Mouse (Mus musculus): ENCODE results near the gene Gm47841. TPM values are rescaled to one million over a fixed set of nuclear protein-coding genes. Genes with fewer than 3 reads are reported as not detected.

Gm47841 gene
- total RNA-seq, 2 experiments from 2014 or later: not detected

GRCm38 (mm10) chr15:101046039-101046526 lies 1.1 kb downstream of the Gm47841 start:
- DNase-seq (ENCODE audit: low spot score in 2 of 2): no peak

GRCm38 (mm10) chr15:101044531-101044930 lies 2.7 kb downstream of the Gm47841 start:
- DNase-seq (ENCODE audit: low spot score in 2 of 2): no peak

GRCm38 (mm10) chr15:101042613-101043012 lies 4.6 kb downstream of the Gm47841 start:
- peak; percentile 60 to 69 for DNase-seq (ENCODE audit: low spot score in 2 of 2)

- no peak for DNase-seq (ENCODE audit: low spot score in 2 of 2)
These were observed 5.2 kb downstream of the Gm47841 start for GRCm38 (mm10) chr15:101041966-101042365.

GRCm38 (mm10) chr15:101039651-101040050 lies 7.5 kb downstream of the Gm47841 start:
- no peak for DNase-seq (ENCODE audit: low spot score in 2 of 2)

GRCm38 (mm10) chr15:101028960-101029359 lies 18.2 kb downstream of the Gm47841 start:
- DNase-seq (ENCODE audit: low spot score in 2 of 2): no peak

GRCm38 (mm10) chr15:101011352-101011751 lies 35.8 kb downstream of the Gm47841 start:
- no peak for DNase-seq (ENCODE audit: low spot score in 2 of 2)

- no peak for DNase-seq (ENCODE audit: low spot score in 2 of 2)
These were observed 38.7 kb downstream of the Gm47841 start for GRCm38 (mm10) chr15:101008386-101009010.

GRCm38 (mm10) chr15:101007236-101007635 lies 40.0 kb downstream of the Gm47841 start:
- no peak for DNase-seq (ENCODE audit: low spot score in 2 of 2)

- peak; percentile 48 to 49 for DNase-seq (ENCODE audit: low spot score in 2 of 2)
These were observed 40.8 kb downstream of the Gm47841 start for GRCm38 (mm10) chr15:101006251-101007040.

- DNase-seq (ENCODE audit: low spot score in 2 of 2): no peak
These were observed 41.5 kb downstream of the Gm47841 start for GRCm38 (mm10) chr15:101005717-101006116.

- no peak for DNase-seq (ENCODE audit: low spot score in 2 of 2)
These were observed 42.7 kb downstream of the Gm47841 start for GRCm38 (mm10) chr15:101004538-101004937.

GRCm38 (mm10) chr15:101002466-101002865 lies 44.7 kb downstream of the Gm47841 start:
- no peak for DNase-seq (ENCODE audit: low spot score in 2 of 2)

- DNase-seq (ENCODE audit: low spot score in 2 of 2): no peak
These were observed 45.5 kb downstream of the Gm47841 start for GRCm38 (mm10) chr15:101001685-101002084.

- DNase-seq (ENCODE audit: low spot score in 2 of 2): no peak
These were observed 50.1 kb downstream of the Gm47841 start for GRCm38 (mm10) chr15:100997090-100997489.

Other genes with a start within 250 kb of the Gm47841 start
- gene Scn8a, start 177.5 kb downstream of the Gm47841 start, total RNA-seq (2021): 1 to 10 TPM; 2.8 to 3.6 TPM
- gene Fignl2, start 31.2 kb upstream of the Gm47841 start, total RNA-seq (2021): 1 to 10 TPM; 4.7 to 7.1 TPM
- gene Ankrd33, start 68.4 kb upstream of the Gm47841 start, total RNA-seq (2021): under 1 TPM; 0.42 to 0.70 TPM
- gene Acvrl1, start 81.1 kb upstream of the Gm47841 start, total RNA-seq (2021): 10 to 100 TPM; 19.1 to 26.1 TPM
- gene Acvr1b, start 126.7 kb upstream of the Gm47841 start, total RNA-seq (2021): 1 to 10 TPM; 5.8 to 5.9 TPM
- gene Grasp, start 176.8 kb upstream of the Gm47841 start, total RNA-seq (2021): 10 to 100 TPM; 16.3 to 19.8 TPM
- gene Nr4a1, start 206.9 kb upstream of the Gm47841 start, total RNA-seq (2021): 100 to 1,000 TPM; 275 to 349 TPM
- gene Atg101, start 236.9 kb upstream of the Gm47841 start, total RNA-seq (2021): 10 to 100 TPM; 60.5 to 64.0 TPM
- gene 6030408B16Rik, start 245.8 kb upstream of the Gm47841 start, total RNA-seq (2021): under 1 TPM; 0.27 to 0.54 TPM

All from adrenal gland, adult 18-20 months (tissue).